Mouse (Mus musculus) MEL (cell line): Measurements from ENCODE around the gene St6galnac5. TPM values are rescaled to one million over a fixed set of nuclear protein-coding genes. Genes with fewer than 3 reads are reported as not detected.

Experiments
- DNase-seq: peaks from one replicate; pipeline ENCODE4 v3.0.0; 2011; ENCODE audit warnings: low read depth, low spot score
- H3K27ac ChIP-seq: 2 replicates; pipeline ENCODE4 v1.5.1; 2012; ENCODE audit warnings: low read depth, mild to moderate bottlenecking, control low read depth, low read length, moderate library complexity; ENCODE audit not compliant: control insufficient read depth
- H3K27me3 ChIP-seq, 2 experiments: fragments of 150-350 bp in 1 of 2; sonication (generic) in 1 of 2; 2 replicates each; pipeline ENCODE4 v1.6.1; 2012; ENCODE audit warnings: low read length in 2 of 2, mild to moderate bottlenecking in 2 of 2, improper control_type of control experiment in 1 of 2, moderate library complexity in 1 of 2; ENCODE audit not compliant: insufficient read depth in 2 of 2, control insufficient read depth in 1 of 2
- H3K36me3 ChIP-seq, 2 experiments: 2 replicates each; pipeline ENCODE4 v1.6.1; 2012 to 2014; ENCODE audit warnings: low read length in 2 of 2, improper control_type of control experiment in 1 of 2, inconsistent platforms in 1 of 2, mild to moderate bottlenecking in 1 of 2; ENCODE audit not compliant: insufficient read depth in 2 of 2, control insufficient read depth in 1 of 2
- H3K4me1 ChIP-seq, 2 experiments: fragments of 150-350 bp in 1 of 2; sonication (generic) in 1 of 2; 2 replicates each; pipeline ENCODE4 v1.6.1; 2012; ENCODE audit warnings: low read length in 2 of 2, improper control_type of control experiment in 1 of 2, mild to moderate bottlenecking in 1 of 2; ENCODE audit not compliant: insufficient read depth in 2 of 2, control insufficient read depth in 1 of 2
- H3K4me3 ChIP-seq, 2 experiments: fragments of 150-350 bp in 1 of 2; sonication (generic) in 1 of 2; 2 replicates each; pipeline ENCODE4 v1.5.1; 2012; ENCODE audit warnings: low read depth in 2 of 2, low read length in 2 of 2, mild to moderate bottlenecking in 2 of 2, moderate library complexity in 2 of 2, control low read depth in 1 of 2, improper control_type of control experiment in 1 of 2; ENCODE audit not compliant: control insufficient read depth in 1 of 2, insufficient read depth in 1 of 2
- H3K79me2 ChIP-seq: 2 replicates; pipeline ENCODE4 v1.6.1; 2012; ENCODE audit warnings: mild to moderate bottlenecking, low read length, moderate library complexity; ENCODE audit not compliant: control insufficient read depth, poor library complexity, insufficient read depth
- H3K9ac ChIP-seq: 2 replicates; pipeline ENCODE4 v1.6.1; 2012; ENCODE audit warnings: low read depth, mild to moderate bottlenecking, control low read depth, low read length, moderate library complexity; ENCODE audit not compliant: control insufficient read depth, poor library complexity, severe bottlenecking
- H3K9me3 ChIP-seq: fragments of 150-350 bp; sonication (generic); replicated peaks from 2 replicates; pipeline ENCODE4 v1.6.1; 2012; ENCODE audit warnings: mild to moderate bottlenecking, low read length, improper control_type of control experiment, moderate library complexity; ENCODE audit not compliant: insufficient read depth
- CTCF ChIP-seq, 3 experiments: IDR thresholded peaks in 2 of 3; conservative IDR thresholded peaks in 1 of 3; 2 replicates each; pipeline ENCODE4 v1.5.1; 2011 to 2012; ENCODE audit warnings: low read length in 3 of 3, low read depth in 2 of 3, mild to moderate bottlenecking in 2 of 3, improper control_type of control experiment in 1 of 3, inconsistent platforms in 1 of 3, mixed read lengths in 1 of 3, moderate library complexity in 1 of 3; ENCODE audit not compliant: control insufficient read depth in 1 of 3, insufficient read depth in 1 of 3, poor library complexity in 1 of 3, severe bottlenecking in 1 of 3
- E2F4 ChIP-seq: IDR thresholded peaks from 2 replicates; pipeline ENCODE4 v1.6.1; 2011; ENCODE audit warnings: low read depth, low read length, improper control_type of control experiment, borderline replicate concordance
- EP300 ChIP-seq, 2 experiments: IDR thresholded peaks; 2 replicates each; pipeline ENCODE4 v1.6.1; 2011; ENCODE audit warnings: improper control_type of control experiment in 2 of 2, low read length in 2 of 2, low read depth in 1 of 2, mild to moderate bottlenecking in 1 of 2
- ETS1 ChIP-seq: IDR thresholded peaks from 2 replicates; pipeline ENCODE4 v1.6.1; 2012; ENCODE audit warnings: low read depth, mild to moderate bottlenecking, inconsistent platforms, low read length, improper control_type of control experiment, moderate library complexity
- GABPA ChIP-seq: IDR thresholded peaks from 2 replicates; pipeline ENCODE4 v1.6.1; 2012; ENCODE audit warnings: low read depth, mild to moderate bottlenecking, inconsistent platforms, low read length, improper control_type of control experiment, moderate library complexity
- HCFC1 ChIP-seq: IDR thresholded peaks from 2 replicates; pipeline ENCODE4 v1.6.1; 2012; ENCODE audit warnings: low read depth, mild to moderate bottlenecking, inconsistent platforms, low read length, improper control_type of control experiment, moderate library complexity
- JUND ChIP-seq: IDR thresholded peaks from 2 replicates; pipeline ENCODE4 v1.6.1; 2011; ENCODE audit warnings: low read depth, mild to moderate bottlenecking, improper control_type of control experiment, low read length
- MAFK ChIP-seq: IDR thresholded peaks from 2 replicates; pipeline ENCODE4 v1.6.1; 2011; ENCODE audit warnings: low read depth, mild to moderate bottlenecking, low read length, improper control_type of control experiment, borderline replicate concordance
- MAZ ChIP-seq: IDR thresholded peaks from 2 replicates; pipeline ENCODE4 v1.6.1; 2012; ENCODE audit warnings: low read depth, mild to moderate bottlenecking, inconsistent platforms, low read length, improper control_type of control experiment
- MEF2A ChIP-seq: IDR thresholded peaks from 2 replicates; pipeline ENCODE4 v1.6.1; 2014; ENCODE audit warnings: low read depth, mild to moderate bottlenecking, inconsistent platforms, low read length, improper control_type of control experiment; ENCODE audit not compliant: poor library complexity, insufficient replicate concordance, severe bottlenecking; ENCODE audit errors: extremely low read depth
- MYB ChIP-seq: IDR thresholded peaks from 2 replicates; pipeline ENCODE4 v1.6.1; 2011; ENCODE audit warnings: mild to moderate bottlenecking, low read depth, low read length, improper control_type of control experiment
- NRF1 ChIP-seq: IDR thresholded peaks from 2 replicates; pipeline ENCODE4 v1.6.1; 2014; ENCODE audit warnings: low read depth, mild to moderate bottlenecking, inconsistent platforms, low read length, improper control_type of control experiment, moderate library complexity; ENCODE audit not compliant: poor library complexity, insufficient read depth, severe bottlenecking
- POLR2AphosphoS5 ChIP-seq: IDR thresholded peaks from 2 replicates; pipeline ENCODE4 v1.6.1; 2012; ENCODE audit warnings: low read depth, borderline replicate concordance, mild to moderate bottlenecking, inconsistent platforms, low read length, moderate library complexity, mixed read lengths
- SMC3 ChIP-seq: IDR thresholded peaks from 2 replicates; pipeline ENCODE4 v1.6.1; 2011; ENCODE audit warnings: low read depth, low read length, improper control_type of control experiment
- UBTF ChIP-seq: IDR thresholded peaks from 2 replicates; pipeline ENCODE4 v1.6.1; 2012; ENCODE audit warnings: low read depth, mild to moderate bottlenecking, inconsistent platforms, low read length, improper control_type of control experiment, moderate library complexity, borderline replicate concordance; ENCODE audit not compliant: insufficient read depth
- ZC3H11A ChIP-seq: IDR thresholded peaks from 2 replicates; pipeline ENCODE4 v1.6.1; 2012; ENCODE audit warnings: low read depth, mild to moderate bottlenecking, inconsistent platforms, low read length, improper control_type of control experiment
- ZKSCAN1 ChIP-seq: IDR thresholded peaks from 2 replicates; pipeline ENCODE4 v1.6.1; 2012; ENCODE audit warnings: low read depth, mild to moderate bottlenecking, inconsistent platforms, low read length, improper control_type of control experiment, moderate library complexity
- polyA plus RNA-seq, 2 experiments: library from polyadenylated mRNA; stranded (reverse) in 1 of 2; unstranded in 1 of 2; fragments of >175 nt in 1 of 2; fragments of >200 nt in 1 of 2; gene quantifications; 2 replicates each; pipeline versions ENCODE4 v1.2.1 to v1.2.4; 2012; ENCODE audit warnings: low replicate concordance in 2 of 2, low read depth in 1 of 2; ENCODE audit not compliant: insufficient read length in 2 of 2, insufficient read depth in 1 of 2, missing spikeins in 1 of 2
- total RNA-seq: library from RNA; depleted of rRNA; stranded (reverse); fragments of 300-350 nt; gene quantifications from 2 replicates; pipeline ENCODE4 v1.2.3, GENCODE M21; 2012

Gene St6galnac5
- total and polyA plus RNA-seq, 3 experiments: not detected

DNA sequence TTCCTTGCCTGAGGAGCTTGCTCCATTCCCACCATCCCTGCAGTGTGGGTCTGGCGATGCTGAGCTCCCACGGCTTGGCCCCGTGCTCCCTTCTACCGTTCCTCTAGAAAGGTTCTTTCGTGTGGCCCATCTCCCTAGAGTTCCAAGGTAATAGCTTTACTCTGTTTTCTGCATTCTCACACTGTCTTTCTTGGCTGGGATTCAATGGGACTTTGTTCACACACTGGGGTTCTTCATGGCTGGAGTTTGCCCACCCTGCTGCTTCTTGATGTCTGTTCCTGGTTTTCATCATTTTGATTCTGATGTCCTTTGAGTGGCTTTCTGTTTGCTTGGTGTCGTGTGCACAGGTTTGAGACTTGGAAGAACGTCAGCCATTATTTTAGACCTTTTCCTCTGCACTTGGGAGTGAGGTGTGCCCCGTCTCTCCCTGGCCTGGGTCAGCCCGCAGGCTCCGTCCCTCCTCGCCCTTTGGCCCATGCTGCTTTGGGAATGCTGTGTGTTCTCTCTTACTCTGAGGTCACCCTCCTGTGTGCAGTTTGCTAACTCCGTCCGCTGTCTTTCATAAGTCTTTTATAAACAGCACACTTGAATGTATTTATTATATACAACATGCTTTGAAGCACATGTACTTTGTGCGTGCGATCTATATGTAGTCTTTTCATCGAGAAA is 205.0 kb downstream of the St6galnac5 start:
- no peaks in the 10 kb centered on the region for H3K36me3 ChIP-seq
- H3K4me1 ChIP-seq: no peaks in the 10 kb centered on the region
- H3K27me3 ChIP-seq: no peaks in the 10 kb centered on the region
- no peak overlapping the region for H3K27ac ChIP-seq
- no peaks in the 10 kb centered on the region for H3K79me2 ChIP-seq
- no peak overlapping the region for H3K4me3 ChIP-seq
- no peak for DNase-seq
- H3K9me3 ChIP-seq: no peaks in the 10 kb centered on the region
- no peak overlapping the region for H3K9ac ChIP-seq
- TF ChIP-seq JUND: no peak
- TF ChIP-seq MAZ: no peak
- TF ChIP-seq UBTF: no peak
- no peak for TF ChIP-seq POLR2AphosphoS5
- no peak for TF ChIP-seq ETS1
- no peak for TF ChIP-seq ZC3H11A

GRCm38 (mm10) chr3:152776363-152776762 is 205.7 kb downstream of the St6galnac5 start:
- Histone ChIP-seq H3K36me3 (no peaks in the 10 kb centered on the region), H3K9ac (no peak overlapping the region), H3K9me3 (no peaks in the 10 kb centered on the region), H3K27ac (no peak overlapping the region), H3K27me3 (no peaks in the 10 kb centered on the region), H3K79me2 (no peaks in the 10 kb centered on the region), H3K4me1 (no peaks in the 10 kb centered on the region), H3K4me3 (no peak overlapping the region)
- DNase-seq: no peak
- TF ChIP-seq NRF1 (no peak), CTCF (IDR thresholded peaks at IDR 0.05 in 2 of 3, conservative IDR thresholded peaks at IDR 0.05 in 1 of 3; ENCODE audit: control insufficient read depth in 1 of 3, insufficient read depth in 1 of 3, low read depth in 2 of 3, low read length in 3 of 3, poor library complexity in 1 of 3, severe bottlenecking in 1 of 3) (no peak), ZKSCAN1 (no peak), MYB (no peak), EP300 (IDR thresholded peaks at IDR 0.05; ENCODE audit: low read depth in 1 of 2, low read length in 2 of 2) (no peak), MAFK (no peak), MEF2A (no peak), E2F4 (no peak), HCFC1 (no peak), GABPA (no peak), SMC3 (no peak)
